Mouse (Mus musculus): ENCODE results near the gene Sh3bp1.

The Sh3bp1 gene

GRCm38 (mm10) chr15:78899740-78900584 lies at the start of gene Sh3bp1:
Sh3bp1 (plus strand) TSS chr15:78899768.
- peak; percentile 83 for DNase-seq

DNA sequence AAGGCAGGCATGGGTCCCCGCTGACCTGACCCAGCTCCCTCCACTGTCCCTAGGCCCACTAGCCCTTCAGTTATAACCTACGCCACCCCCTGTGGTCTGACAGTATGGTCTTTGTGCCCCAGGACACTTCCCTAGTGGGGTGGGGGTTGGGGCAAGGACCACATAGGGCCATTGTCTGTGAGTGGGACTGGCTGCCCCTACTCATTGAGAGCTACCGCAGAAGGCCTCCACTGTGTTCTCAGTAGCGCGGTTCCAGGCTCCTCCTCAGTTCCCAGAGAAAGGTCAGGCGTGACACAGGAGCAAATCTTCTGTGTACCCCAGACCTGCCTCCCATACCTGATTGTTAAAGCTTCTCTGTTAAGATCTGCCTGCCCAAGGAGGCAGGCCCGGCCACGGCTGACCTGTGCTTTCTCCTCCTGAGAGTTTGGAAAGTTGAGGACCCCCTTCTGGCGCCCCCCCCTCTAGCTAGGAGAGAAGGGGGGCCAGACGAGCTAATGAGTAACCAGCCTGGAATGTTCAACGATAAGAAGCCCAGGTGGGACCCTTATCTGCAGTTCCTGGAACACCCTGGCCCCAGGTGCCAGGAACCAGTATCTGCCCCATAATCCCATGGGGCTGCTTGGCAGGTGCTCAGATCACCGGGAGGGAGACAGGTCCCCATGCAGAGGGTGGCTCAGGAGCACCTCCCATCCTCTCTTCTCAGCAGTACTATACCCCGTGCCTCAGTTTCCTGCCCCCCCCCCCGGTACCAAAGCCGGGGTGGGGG lies 49.3 kb upstream of the Sh3bp1 start:
- no peak for DNase-seq

DNA sequence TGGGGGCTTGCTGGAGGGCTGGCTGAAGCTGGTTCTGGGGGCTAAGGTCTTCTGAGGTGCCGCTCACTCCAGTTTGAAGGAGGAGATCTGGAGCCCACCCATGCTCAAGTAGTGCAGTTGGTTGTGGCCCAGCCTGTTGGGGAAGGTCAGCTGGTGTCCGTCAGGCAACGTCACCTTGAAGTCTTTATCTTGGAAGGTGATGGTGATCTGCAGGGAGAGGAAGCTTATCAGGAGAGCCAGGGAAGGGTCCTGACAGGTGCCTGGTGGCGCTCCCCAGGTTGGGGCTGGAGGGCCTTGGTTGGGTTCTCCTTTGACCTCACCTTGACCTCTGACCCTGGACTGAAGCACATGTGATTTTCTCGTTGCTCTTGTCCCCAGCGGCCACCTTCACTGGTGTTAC lies 48.6 kb upstream of the Sh3bp1 start:
- DNase-seq, result no peak

DNA sequence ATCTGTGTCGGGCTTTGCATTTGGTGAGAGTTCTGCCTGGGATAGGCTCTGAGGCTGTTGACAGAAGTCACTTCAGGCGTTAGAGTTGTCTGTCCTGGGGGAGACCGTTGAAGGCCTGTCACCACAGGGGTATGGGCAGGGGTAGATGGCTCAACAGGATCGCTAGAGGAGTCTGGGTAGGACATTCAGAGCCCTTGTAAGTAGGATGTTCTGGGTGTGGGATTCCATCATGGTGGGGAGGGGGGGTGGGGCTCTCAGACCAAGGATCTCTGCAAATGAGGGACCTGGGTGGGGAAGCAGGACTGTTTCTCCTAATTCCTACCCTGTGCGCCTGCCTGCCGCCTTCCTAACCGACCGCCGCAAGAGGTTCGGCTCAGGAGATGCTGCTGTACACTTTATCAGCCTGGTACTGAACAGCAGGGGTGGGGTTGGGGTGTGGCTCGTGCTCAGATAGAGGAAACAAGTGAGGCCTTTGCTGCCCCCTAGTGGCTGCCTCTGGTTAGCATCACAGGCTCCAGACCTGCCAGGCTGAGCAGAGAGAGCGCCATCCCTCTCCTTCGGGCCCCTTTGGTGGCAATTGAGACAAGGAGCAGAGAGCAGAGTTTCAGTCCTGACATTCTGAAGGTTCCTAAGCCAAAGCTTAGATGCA lies 47.9 kb upstream of the Sh3bp1 start:
- DNase-seq, result peak; percentile 93

DNA sequence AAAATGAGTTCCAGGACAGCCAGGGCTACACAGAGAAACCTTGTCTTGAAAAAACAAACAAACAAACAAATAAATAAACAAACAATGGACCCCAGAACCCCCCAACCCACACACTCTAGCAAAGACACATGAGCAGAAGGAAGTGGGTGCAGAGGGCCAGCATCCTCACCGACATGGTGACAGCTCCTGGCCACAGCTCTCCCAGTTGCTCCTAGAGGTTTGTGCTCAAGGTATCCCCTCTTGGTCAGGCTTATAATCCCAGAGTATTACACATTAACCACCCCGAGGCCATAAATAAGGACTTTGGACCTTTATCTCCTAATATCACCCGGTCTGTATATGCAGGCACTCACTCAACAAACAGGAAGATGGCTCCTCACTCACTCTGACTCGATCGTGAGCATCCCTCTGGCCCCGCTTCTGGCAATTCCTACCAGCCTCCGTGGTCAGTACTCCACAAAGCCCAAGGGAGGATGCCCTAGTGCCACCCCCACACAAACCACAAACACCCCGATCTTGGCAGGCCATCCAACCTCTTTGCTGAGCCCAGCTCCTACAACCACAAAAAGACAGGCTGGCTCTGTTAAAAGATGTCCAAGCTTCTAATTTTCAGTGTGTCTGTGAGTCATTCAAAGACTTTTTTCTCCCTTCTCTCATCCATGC lies 44.1 kb upstream of the Sh3bp1 start, which contains the start of gene Lgals2:
Gene Lgals2, minus strand, starts transcription at position 227 of the 663 bp plus-strand sequence.
- no peak for DNase-seq

DNA sequence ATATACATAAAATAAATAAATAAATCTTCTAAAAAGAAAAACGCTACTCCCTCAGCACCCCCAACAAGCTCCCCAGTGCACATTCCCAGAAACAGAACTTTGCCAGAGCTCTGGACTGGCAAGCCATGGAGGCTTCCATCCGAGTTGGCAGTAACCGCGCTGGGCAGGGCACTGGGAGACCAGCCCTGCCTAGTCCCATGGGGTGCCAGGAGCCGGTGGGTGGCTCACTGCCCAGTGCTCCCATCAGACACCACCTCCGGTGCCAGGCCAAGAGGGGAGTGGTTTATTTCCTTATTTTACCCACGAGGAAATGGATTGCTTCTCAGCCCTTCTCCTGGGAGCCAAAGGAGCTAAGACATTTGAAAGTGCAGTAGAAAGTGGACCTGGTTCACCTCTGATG lies 42.6 kb upstream of the Sh3bp1 start:
- no peak for DNase-seq

- DNase-seq, result no peak
These were observed 40.3 kb upstream of the Sh3bp1 start for GRCm38 (mm10) chr15:78859311-78859710.

DNA sequence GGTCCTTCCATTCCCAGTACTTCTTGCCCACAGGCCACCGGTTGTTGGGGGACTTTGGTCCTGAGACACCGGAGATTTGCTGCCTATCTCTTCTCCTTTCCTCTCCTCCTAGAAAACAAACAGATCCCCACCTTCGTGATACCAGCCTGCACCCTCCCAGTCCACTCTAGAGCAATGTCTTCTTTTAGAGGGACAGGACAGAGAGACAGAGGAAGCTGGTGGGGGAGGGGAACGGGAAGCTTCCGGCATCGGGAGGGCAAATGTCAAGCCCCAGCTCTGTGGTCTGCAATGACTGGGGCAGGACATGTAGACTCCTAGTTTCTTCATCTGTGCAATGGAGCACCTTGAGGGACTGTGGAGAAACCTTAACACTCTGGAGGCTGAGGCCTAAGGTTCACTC lies 39.9 kb upstream of the Sh3bp1 start:
- DNase-seq, result no peak

DNA sequence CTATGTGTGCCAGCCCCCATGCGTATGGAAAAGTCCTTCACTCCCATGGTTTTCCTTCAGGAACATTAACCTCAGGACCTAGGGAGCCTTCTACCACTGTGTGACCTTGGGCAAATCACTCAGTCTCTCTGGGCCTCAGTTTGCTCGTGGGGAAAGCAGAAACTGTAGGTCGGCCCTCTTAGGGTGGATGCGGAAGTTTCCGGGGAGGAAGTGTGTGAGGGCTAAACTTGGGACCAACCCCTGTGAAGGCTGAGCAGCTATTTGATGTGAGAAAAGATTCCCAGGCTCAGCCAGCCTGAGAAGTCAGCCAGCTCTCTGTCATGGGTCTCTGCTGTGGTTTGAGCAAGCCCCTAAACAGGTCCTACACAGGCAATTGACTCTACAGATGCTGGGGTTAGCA lies 37.3 kb upstream of the Sh3bp1 start:
- DNase-seq, result no peak

DNA sequence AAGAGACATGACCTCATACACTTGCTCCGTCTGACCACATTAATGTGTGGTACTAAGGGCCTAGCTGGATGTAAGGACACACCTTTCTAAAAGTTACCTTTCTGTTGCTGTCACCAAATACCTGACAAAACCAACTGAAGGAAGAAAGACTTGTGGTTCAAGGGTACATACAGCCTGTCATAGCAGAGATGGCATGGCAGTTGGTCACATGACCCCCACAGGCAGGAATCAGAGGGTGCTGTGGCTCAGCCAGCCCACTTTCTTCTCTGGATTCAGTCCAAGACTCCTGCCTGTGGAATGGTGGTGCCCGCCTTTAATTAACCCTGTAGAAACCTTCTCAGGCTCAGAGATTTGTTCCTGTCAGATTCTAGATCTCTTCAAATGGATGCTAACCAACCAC lies 36.4 kb upstream of the Sh3bp1 start:
- DNase-seq, result no peak

DNA sequence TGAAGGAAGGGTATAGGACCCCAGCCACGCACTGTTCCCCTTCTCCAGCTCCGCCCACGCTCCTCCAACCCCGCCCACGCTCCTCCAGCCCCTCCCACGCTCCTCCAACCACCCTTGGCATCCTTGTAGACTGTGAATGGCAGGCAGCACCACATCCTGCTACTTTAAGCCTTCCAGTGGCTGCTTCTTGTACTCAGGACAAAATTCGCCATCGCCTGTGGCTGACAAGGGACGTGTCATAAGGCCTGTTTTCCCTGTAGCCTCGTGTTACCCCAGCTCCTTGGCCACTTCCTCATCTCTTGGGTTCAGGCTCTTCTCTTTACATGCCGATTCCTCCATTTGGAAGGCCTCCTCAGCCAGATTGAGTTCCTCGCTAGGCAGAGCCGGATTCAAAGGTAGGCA lies 35.7 kb upstream of the Sh3bp1 start:
- DNase-seq, result no peak

DNA sequence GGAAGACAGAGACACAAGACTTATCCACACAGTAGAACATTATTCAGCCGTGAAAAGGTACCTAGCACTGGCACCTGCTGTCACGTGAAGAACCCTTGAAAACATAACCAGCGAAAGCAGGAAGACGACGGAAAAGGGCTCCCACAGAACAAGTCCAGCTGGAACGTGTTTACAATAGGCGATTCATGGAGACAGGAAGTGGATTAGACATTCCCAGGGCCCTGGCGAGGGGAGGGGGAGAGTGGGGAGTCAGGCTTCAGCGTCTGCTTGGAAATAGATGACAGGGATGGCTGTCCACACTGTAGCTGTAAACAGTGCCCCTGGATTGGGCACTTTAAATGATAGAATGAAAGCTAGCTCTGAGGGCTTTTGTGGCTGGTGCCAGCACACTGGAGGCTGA lies 31.2 kb upstream of the Sh3bp1 start:
- DNase-seq, result peak; percentile 77

GRCm38 (mm10) chr15:78868826-78869233 lies 30.7 kb upstream of the Sh3bp1 start:
- no peak for DNase-seq

DNA sequence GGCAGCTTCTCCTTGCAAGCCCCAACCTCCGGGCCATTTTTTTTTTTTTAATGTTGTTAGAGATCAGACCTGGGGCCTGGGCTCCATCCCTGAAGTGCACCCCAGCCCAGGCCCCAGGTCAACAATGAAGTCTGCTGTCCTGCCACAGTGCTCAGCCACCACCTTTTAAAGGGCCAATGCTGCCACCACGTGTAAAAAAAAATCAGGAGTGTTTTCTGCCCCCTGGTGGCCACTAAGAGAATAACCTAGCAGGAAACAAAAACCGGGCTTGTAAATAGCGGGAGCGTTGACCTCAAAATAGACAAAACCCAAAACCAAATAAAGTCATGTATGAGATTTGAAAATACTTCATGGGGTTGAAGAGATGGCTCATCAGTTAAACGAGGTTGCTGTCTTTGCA lies 29.8 kb upstream of the Sh3bp1 start:
- DNase-seq, result peak; percentile 71

GRCm38 (mm10) chr15:78872021-78872608 lies 27.5 kb upstream of the Sh3bp1 start:
- no peak for DNase-seq

- no peak for DNase-seq
These were observed 25.6 kb upstream of the Sh3bp1 start for GRCm38 (mm10) chr15:78873803-78874435.

- no peak for DNase-seq
These were observed 24.6 kb upstream of the Sh3bp1 start for GRCm38 (mm10) chr15:78874989-78875388.

DNA sequence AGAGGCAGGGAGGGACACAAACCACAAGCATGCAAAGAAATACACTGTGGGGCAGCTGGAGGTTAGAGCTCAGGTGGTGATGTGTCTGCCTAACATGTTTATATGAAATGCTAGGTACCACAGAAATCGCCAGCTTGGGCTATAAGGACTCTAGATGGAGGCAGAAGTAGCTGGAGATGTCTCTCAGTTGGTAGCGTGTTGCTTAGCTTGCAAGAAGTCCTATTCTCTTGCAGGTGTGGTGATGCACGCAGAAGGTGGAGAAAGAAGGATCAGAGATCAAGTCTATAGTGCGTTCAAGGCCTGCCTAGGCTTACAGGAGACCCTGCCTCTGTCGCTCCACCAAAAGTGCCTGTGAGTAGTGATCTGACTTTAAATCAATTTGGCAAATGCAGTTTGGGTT lies 24.0 kb upstream of the Sh3bp1 start:
- DNase-seq, result no peak

- DNase-seq, result peak; percentile 93
These were observed 23.3 kb upstream of the Sh3bp1 start for GRCm38 (mm10) chr15:78876258-78876696.

DNA sequence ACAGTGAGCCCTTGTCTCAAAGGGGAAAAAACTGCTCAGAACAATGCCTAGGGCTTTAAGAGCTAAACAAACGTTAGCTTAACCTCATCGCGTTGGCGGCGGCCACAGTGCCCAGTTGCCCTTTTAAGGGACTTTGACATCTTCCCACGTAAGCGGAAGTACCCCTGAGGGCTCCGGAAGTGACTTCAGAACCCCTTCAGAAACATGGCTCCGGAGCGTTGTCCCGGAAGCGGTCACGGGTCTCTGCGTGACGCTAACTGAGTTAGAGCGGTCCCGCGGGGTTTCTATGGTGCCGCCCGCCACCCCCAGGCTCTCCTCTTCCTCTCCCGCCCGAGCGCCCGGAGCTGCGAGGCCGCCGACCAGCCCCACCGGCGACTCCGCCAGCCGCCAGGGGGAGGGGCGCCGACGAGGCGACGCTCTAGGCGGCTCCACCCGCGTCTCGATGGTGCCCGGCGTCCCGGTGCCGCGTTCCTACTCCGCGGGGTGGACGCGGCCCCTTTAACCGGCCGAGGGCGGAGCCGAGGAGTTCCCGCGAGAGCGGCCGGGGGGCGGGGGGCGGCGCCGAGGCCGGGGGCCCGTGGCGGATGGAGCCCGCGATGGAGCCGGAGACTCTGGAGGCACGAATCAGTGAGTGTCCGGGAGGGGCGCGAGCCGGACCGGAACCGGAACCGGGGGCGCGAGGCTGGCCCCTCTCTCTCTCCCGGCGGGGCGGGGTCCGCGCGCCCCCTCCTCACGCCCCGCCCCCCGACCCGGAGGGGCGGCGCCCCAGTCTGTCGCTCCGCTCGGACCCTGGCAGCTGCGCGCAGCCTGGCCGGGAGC lies 22.4 kb upstream of the Sh3bp1 start, which contains the start of gene Gga1:
Gene Gga1, plus strand, starts transcription at position 200 of the 819 bp plus-strand sequence.
- DNase-seq, result peak; percentile 97

DNA sequence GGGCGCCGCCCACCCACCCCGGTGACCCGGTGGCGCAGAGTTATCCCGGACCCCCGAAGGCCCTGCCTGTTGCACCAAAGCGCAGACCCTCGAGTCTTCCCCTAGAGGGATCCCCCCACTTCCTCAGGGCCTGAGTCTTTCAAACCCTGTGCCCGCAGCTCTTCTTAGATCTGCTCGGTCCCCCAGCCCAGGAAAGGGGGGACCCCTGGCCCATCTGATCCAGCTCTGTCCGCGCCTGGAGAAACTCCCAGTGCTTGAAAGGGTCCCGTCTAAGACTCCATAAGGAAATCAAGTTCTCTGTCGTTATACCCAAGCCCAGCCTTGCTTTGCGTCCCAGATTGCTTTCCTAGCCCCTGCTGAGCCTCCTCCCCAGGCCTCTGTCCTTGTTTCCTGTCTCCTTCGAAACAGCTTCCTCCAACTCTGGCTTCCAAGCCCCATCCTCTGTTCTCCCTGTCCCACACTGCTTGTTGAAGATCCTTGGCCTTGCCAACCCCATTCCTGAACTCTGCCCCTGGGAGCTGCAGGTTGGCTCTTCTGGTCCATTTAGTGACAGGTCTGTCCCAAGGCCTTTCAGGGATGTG lies 21.7 kb upstream of the Sh3bp1 start:
- no peak for DNase-seq

Data from kidney, postnatal 14 days (tissue).